Mouse (Mus musculus) ES-Bruce4 (cell line): Measurements from ENCODE around the gene Lrig2. TPM values are rescaled to one million over a fixed set of nuclear protein-coding genes. Genes with fewer than 3 reads are reported as not detected.

Experiments used
- H3K27ac ChIP-seq: 2 replicates; pipeline ENCODE4 v1.5.1; 2012; ENCODE audit warnings: low read length, inconsistent platforms; ENCODE audit not compliant: insufficient read depth
- H3K27me3 ChIP-seq: 2 replicates; pipeline ENCODE4 v1.6.1; 2012; ENCODE audit warnings: mild to moderate bottlenecking, low read length, inconsistent platforms; ENCODE audit not compliant: control insufficient read depth, poor library complexity, insufficient read depth, severe bottlenecking
- H3K36me3 ChIP-seq: 2 replicates; pipeline ENCODE4 v1.6.1; 2012; ENCODE audit warnings: inconsistent platforms, mild to moderate bottlenecking, low read length, moderate library complexity; ENCODE audit not compliant: control insufficient read depth, poor library complexity, insufficient read depth, severe bottlenecking
- H3K4me1 ChIP-seq: one replicate; pipeline ENCODE4 v1.8.1; 2011; ENCODE audit warnings: low read length; ENCODE audit not compliant: control insufficient read depth, insufficient read depth
- H3K4me3 ChIP-seq: 2 replicates; pipeline ENCODE4 v1.5.1; 2011; ENCODE audit warnings: low read depth, mild to moderate bottlenecking, low read length
- H3K9ac ChIP-seq: 2 replicates; pipeline ENCODE4 v1.6.1; 2012; ENCODE audit warnings: low read depth, mild to moderate bottlenecking, inconsistent platforms; ENCODE audit not compliant: poor library complexity, severe bottlenecking
- H3K9me3 ChIP-seq: replicated peaks from 2 replicates; pipeline ENCODE4 v1.6.1; 2012; ENCODE audit warnings: mild to moderate bottlenecking, low read length, inconsistent platforms; ENCODE audit not compliant: control insufficient read depth, poor library complexity, insufficient read depth, severe bottlenecking
- CTCF ChIP-seq: IDR thresholded peaks from one replicate; pipeline ENCODE4 v1.8.1; 2011; ENCODE audit warnings: low read depth, low read length
- EP300 ChIP-seq: IDR thresholded peaks from 2 replicates; pipeline ENCODE4 v1.6.1; 2011; ENCODE audit warnings: low read depth, low read length; ENCODE audit not compliant: insufficient read depth
- POLR2A ChIP-seq: IDR thresholded peaks from one replicate; pipeline ENCODE4 v1.8.1; 2011; ENCODE audit warnings: low read length; ENCODE audit not compliant: insufficient read depth
- polyA plus RNA-seq: library from polyadenylated mRNA; stranded (reverse); fragments of >200 nt; gene quantifications from 2 replicates; pipeline ENCODE4 v1.2.4, GENCODE M21; 2011; ENCODE audit warnings: low read depth; ENCODE audit not compliant: missing spikeins, insufficient read depth, insufficient read length

The Lrig2 gene
- polyA plus RNA-seq, 1 experiment, result 17.4 TPM

- H3K27ac ChIP-seq, result no peak overlapping the region
Measured at GRCm38 (mm10) chr3:104390072-104390471, 121.6 kb downstream of the Lrig2 start.

DNA sequence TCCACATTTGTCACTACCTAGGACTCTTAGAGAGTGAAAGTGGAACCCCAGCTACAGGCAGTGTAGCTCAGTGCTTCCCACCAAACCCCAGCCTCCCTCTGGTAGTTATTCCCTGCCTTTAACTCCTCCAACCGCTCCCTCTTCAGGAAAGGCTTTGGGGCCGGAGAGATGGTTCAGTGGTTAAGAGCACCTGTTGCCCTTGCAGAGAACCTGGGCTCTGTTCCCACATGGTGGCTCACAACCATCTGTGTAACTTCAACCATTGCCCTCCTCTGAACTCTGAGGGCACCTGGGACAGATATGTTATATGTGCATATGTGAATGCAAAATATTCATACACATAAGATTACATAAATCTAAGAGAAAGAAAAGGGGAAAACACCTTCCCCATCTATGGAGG, 122.3 kb downstream of the Lrig2 start:
- no peaks in the 10 kb centered on the region for H3K27me3 ChIP-seq
- no peak for TF ChIP-seq EP300
- H3K9ac ChIP-seq, result no peak overlapping the region
- H3K4me1 ChIP-seq, result no peaks in the 10 kb centered on the region
- no peak overlapping the region for H3K4me3 ChIP-seq
- no peaks in the 10 kb centered on the region for H3K9me3 ChIP-seq
- H3K27ac ChIP-seq, result no peak overlapping the region
- no peaks in the 10 kb centered on the region for H3K36me3 ChIP-seq

More at GRCm38 (mm10) chr3:104390072-104390471, 121.6 kb downstream of the Lrig2 start:
- Histone ChIP-seq H3K9me3 (no peaks in the 10 kb centered on the region), H3K36me3 (no peaks in the 10 kb centered on the region), H3K4me1 (no peaks in the 10 kb centered on the region), H3K27me3 (no peaks in the 10 kb centered on the region), H3K9ac (no peak overlapping the region), H3K4me3 (no peak overlapping the region)
- TF ChIP-seq CTCF, result no peak
- TF ChIP-seq POLR2A, result no peak
- TF ChIP-seq EP300, result no peak

DNA sequence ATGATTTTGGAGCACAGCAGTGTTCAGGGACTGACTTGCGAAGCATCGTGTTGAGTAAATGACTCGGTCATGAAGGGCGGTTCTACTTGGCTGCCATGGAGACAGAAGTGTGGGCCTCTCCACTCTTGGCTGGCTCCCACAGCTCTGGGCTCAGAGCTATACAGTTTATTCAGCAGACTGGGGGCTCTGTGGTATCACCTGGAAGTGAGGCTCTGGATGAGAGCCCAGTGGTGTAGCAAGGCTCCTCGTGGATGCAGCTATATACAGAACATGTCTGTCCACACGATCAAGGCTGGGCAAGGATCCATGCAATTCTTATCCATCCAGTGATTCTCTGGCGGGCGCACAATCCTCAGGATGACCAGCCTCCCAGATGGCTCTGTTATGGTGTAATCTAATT, 126.1 kb downstream of the Lrig2 start:
- H3K9me3 ChIP-seq, result no peaks in the 10 kb centered on the region
- H3K4me1 ChIP-seq, result no peaks in the 10 kb centered on the region
- no peaks in the 10 kb centered on the region for H3K27me3 ChIP-seq
- H3K9ac ChIP-seq, result no peak overlapping the region
- H3K4me3 ChIP-seq, result no peak overlapping the region
- no peak overlapping the region for H3K27ac ChIP-seq
- TF ChIP-seq EP300 (no peak), POLR2A (no peak), CTCF (no peak)
- H3K36me3 ChIP-seq, result no peaks in the 10 kb centered on the region

DNA sequence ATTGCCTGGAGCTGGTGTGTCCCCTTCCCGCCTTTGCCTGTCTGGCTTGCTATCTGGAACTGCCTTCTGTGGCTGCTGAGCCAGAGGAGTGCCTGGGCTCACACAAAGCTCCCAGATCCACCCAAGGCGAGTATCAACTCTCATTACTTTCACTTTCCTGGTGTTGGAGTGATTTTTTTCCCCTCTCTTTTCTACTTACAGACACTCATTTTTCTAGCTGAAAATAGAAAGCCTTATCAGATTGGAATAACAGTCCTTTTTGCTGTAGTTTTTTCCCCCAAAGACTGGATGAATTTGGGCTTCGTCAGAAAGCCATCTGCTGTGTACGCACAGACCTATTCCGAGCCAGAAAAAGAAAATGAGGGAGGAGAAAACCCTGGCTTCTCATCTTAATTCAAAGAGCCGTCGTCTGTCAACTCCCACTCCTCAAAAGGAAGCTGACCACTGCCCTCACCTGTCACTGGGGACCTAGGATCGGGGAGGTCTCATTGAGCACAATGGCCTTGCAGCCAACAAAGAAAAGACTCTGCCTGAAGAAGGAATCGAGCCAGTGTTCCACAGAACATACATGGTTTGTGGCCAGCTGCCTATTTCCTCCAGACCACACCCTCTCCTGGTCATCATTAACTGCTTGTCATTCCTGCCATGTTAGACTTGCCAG, 127.9 kb downstream of the Lrig2 start:
- Histone ChIP-seq H3K27ac (no peak overlapping the region), H3K36me3 (no peaks in the 10 kb centered on the region), H3K9me3 (no peaks in the 10 kb centered on the region), H3K4me3 (no peak overlapping the region), H3K9ac (no peak overlapping the region), H3K27me3 (no peaks in the 10 kb centered on the region), H3K4me1 (no peaks in the 10 kb centered on the region)
- TF ChIP-seq POLR2A (no peak), EP300 (no peak), CTCF (no peak)

- H3K9me3 ChIP-seq, result no peaks in the 10 kb centered on the region
- no peaks in the 10 kb centered on the region for H3K27me3 ChIP-seq
- H3K27ac ChIP-seq, result no peak overlapping the region
- TF ChIP-seq CTCF (no peak), EP300 (no peak), POLR2A (no peak)
- no peak overlapping the region for H3K4me3 ChIP-seq
- H3K36me3 ChIP-seq, result no peaks in the 10 kb centered on the region
- H3K4me1 ChIP-seq, result no peaks in the 10 kb centered on the region
- no peak overlapping the region for H3K9ac ChIP-seq
Measured at GRCm38 (mm10) chr3:104378228-104378627, 133.5 kb downstream of the Lrig2 start.

DNA sequence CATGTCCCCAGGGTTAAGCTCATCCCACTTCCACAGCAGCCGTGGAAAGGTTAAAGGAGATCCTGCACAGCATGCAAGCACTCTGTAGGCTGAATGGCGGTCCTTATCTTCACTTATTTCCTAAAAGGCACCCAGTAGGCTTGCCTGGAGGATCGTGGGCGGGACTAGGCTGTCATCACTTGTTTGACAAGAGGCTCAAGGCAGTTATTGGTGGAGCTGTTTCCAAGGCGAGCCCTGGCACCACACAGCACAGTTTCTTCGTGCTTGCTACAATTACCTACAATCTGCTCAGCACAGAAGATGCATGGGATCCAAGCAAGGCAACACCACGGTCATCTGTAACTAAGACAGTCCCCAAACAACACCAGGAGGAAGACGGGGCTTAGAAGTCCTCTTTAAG, 137.8 kb downstream of the Lrig2 start:
- Histone ChIP-seq H3K27me3 (no peaks in the 10 kb centered on the region), H3K9me3 (no peaks in the 10 kb centered on the region), H3K9ac (no peak overlapping the region), H3K36me3 (no peaks in the 10 kb centered on the region), H3K4me1 (no peaks in the 10 kb centered on the region), H3K4me3 (no peak overlapping the region), H3K27ac (no peak overlapping the region)
- TF ChIP-seq EP300 (no peak), POLR2A (no peak), CTCF (no peak)
